Mouse (Mus musculus): ENCODE data around the gene Rasa3. TPM values are rescaled to one million over a fixed set of nuclear protein-coding genes. Genes with fewer than 3 reads are reported as not detected.

Gene Rasa3
- polyA plus RNA-seq, 1 experiment from 2014 or later: 20.9 TPM

- H3K9me3 ChIP-seq (ENCODE audit: control insufficient read depth, low read length): no peaks in the 10 kb centered on the region
- 65% methylated on average over 4 of the region's 4 CpGs for WGBS
- ATAC-seq (ENCODE audit: insufficient number of reproducible peaks, insufficient read depth, low FRiP score, low read depth): no peak
- H3K4me3 ChIP-seq (ENCODE audit: control insufficient read depth in 1 of 2, insufficient read depth in 1 of 2, low read depth in 1 of 2, low read length in 2 of 2): no peak overlapping the region
- H3K27ac ChIP-seq (replicated peaks in 1 of 2; ENCODE audit: control insufficient read depth in 1 of 2, insufficient read depth in 1 of 2, low read depth in 2 of 2, low read length in 2 of 2): peak overlapping the region; percentile 63 to 80; a peak in 3 of 4 replicates
- H3K27me3 ChIP-seq (ENCODE audit: control insufficient read depth, insufficient read depth, low read length): no peaks in the 10 kb centered on the region
- peak overlapping the region; percentile 45 for H3K9ac ChIP-seq (ENCODE audit: low read length)
- H3K4me1 ChIP-seq (ENCODE audit: control insufficient read depth in 2 of 2, insufficient read depth in 2 of 2, low read length in 2 of 2): peaks cover 59 to 62% of the 10 kb centered on the region in 2 experiments
- H3K36me3 ChIP-seq (ENCODE audit: control insufficient read depth, insufficient read depth, low read length): no peaks in the 10 kb centered on the region
- peak overlapping the region; percentile 14; the same call in 1 of the 2 replicates for H3K4me2 ChIP-seq (ENCODE audit: low read length)
These were observed 11.9 kb downstream of the Rasa3 start for GRCm38 (mm10) chr8:13665538-13665937.

GRCm38 (mm10) chr8:13664711-13665210 lies 12.6 kb downstream of the Rasa3 start:
- 0 out of 2 replicates have a peak overlapping the region, but pooled peaks have one; percentile 41 for H3K9ac ChIP-seq (ENCODE audit: low read length)
- H3K9me3 ChIP-seq (ENCODE audit: control insufficient read depth, low read length): no peaks in the 10 kb centered on the region
- peaks cover 56 to 59% of the 10 kb centered on the region in 2 experiments for H3K4me1 ChIP-seq (ENCODE audit: control insufficient read depth in 2 of 2, insufficient read depth in 2 of 2, low read length in 2 of 2)
- peak overlapping the region in 1 of 2 experiments; percentile 80; a peak in 3 of 4 replicates for H3K27ac ChIP-seq (replicated peaks in 1 of 2; ENCODE audit: control insufficient read depth in 1 of 2, insufficient read depth in 1 of 2, low read depth in 2 of 2, low read length in 2 of 2)
- WGBS: 78% methylated on average over 6 of the region's 6 CpGs
- H3K4me3 ChIP-seq (ENCODE audit: control insufficient read depth in 1 of 2, insufficient read depth in 1 of 2, low read depth in 1 of 2, low read length in 2 of 2): no peak overlapping the region
- no peaks in the 10 kb centered on the region for H3K36me3 ChIP-seq (ENCODE audit: control insufficient read depth, insufficient read depth, low read length)
- H3K4me2 ChIP-seq (ENCODE audit: low read length): no peak overlapping the region
- ATAC-seq (ENCODE audit: insufficient number of reproducible peaks, insufficient read depth, low FRiP score, low read depth): no peak
- no peaks in the 10 kb centered on the region for H3K27me3 ChIP-seq (ENCODE audit: control insufficient read depth, insufficient read depth, low read length)

- Histone ChIP-seq H3K4me2 (ENCODE audit: low read length) (no peak overlapping the region), H3K4me3 (ENCODE audit: control insufficient read depth in 1 of 2, insufficient read depth in 1 of 2, low read depth in 1 of 2, low read length in 2 of 2) (no peak overlapping the region), H3K4me1 (ENCODE audit: control insufficient read depth in 2 of 2, insufficient read depth in 2 of 2, low read length in 2 of 2) (peaks cover 31 to 34% of the 10 kb centered on the region in 2 experiments), H3K9me3 (ENCODE audit: control insufficient read depth, low read length) (no peaks in the 10 kb centered on the region), H3K9ac (ENCODE audit: low read length) (peak overlapping the region; percentile 11; the same call in 1 of the 2 replicates), H3K27ac (replicated peaks in 1 of 2; ENCODE audit: control insufficient read depth in 1 of 2, insufficient read depth in 1 of 2, low read depth in 2 of 2, low read length in 2 of 2) (no peak overlapping the region), H3K27me3 (ENCODE audit: control insufficient read depth, insufficient read depth, low read length) (no peaks in the 10 kb centered on the region), H3K36me3 (ENCODE audit: control insufficient read depth, insufficient read depth, low read length) (no peaks in the 10 kb centered on the region)
- 0 out of 2 replicates have a peak, but pooled peaks have one; percentile 7 for ATAC-seq (ENCODE audit: insufficient number of reproducible peaks, insufficient read depth, low FRiP score, low read depth)
- 65% methylated on average over 13 of the region's 13 CpGs for WGBS
These were observed 17.1 kb downstream of the Rasa3 start for GRCm38 (mm10) chr8:13660323-13660722.

GRCm38 (mm10) chr8:13657479-13657878 lies 19.9 kb downstream of the Rasa3 start:
- Histone ChIP-seq H3K27me3 (ENCODE audit: control insufficient read depth, insufficient read depth, low read length) (no peaks in the 10 kb centered on the region), H3K9me3 (ENCODE audit: control insufficient read depth, low read length) (no peaks in the 10 kb centered on the region), H3K27ac (replicated peaks in 1 of 2; ENCODE audit: control insufficient read depth in 1 of 2, insufficient read depth in 1 of 2, low read depth in 2 of 2, low read length in 2 of 2) (peak overlapping the region in 1 of 2 experiments; percentile 15; a peak in 1 of 4 replicates), H3K4me1 (ENCODE audit: control insufficient read depth in 2 of 2, insufficient read depth in 2 of 2, low read length in 2 of 2) (peaks cover 23 to 28% of the 10 kb centered on the region in 2 experiments), H3K9ac (ENCODE audit: low read length) (no peak overlapping the region), H3K4me3 (ENCODE audit: control insufficient read depth in 1 of 2, insufficient read depth in 1 of 2, low read depth in 1 of 2, low read length in 2 of 2) (no peak overlapping the region), H3K4me2 (ENCODE audit: low read length) (no peak overlapping the region), H3K36me3 (ENCODE audit: control insufficient read depth, insufficient read depth, low read length) (no peaks in the 10 kb centered on the region)
- no peak for ATAC-seq (ENCODE audit: insufficient number of reproducible peaks, insufficient read depth, low FRiP score, low read depth)
- 51% methylated on average over 12 of the region's 12 CpGs for WGBS

GRCm38 (mm10) chr8:13655033-13655351 lies 22.4 kb downstream of the Rasa3 start:
- Histone ChIP-seq H3K36me3 (ENCODE audit: control insufficient read depth, insufficient read depth, low read length) (no peaks in the 10 kb centered on the region), H3K4me3 (ENCODE audit: control insufficient read depth in 1 of 2, insufficient read depth in 1 of 2, low read depth in 1 of 2, low read length in 2 of 2) (no peak overlapping the region), H3K4me1 (ENCODE audit: control insufficient read depth in 2 of 2, insufficient read depth in 2 of 2, low read length in 2 of 2) (peaks cover 32 to 41% of the 10 kb centered on the region in 2 experiments), H3K27ac (replicated peaks in 1 of 2; ENCODE audit: control insufficient read depth in 1 of 2, insufficient read depth in 1 of 2, low read depth in 2 of 2, low read length in 2 of 2) (no peak overlapping the region), H3K27me3 (ENCODE audit: control insufficient read depth, insufficient read depth, low read length) (no peaks in the 10 kb centered on the region), H3K4me2 (ENCODE audit: low read length) (no peak overlapping the region), H3K9ac (ENCODE audit: low read length) (no peak overlapping the region), H3K9me3 (ENCODE audit: control insufficient read depth, low read length) (no peaks in the 10 kb centered on the region)
- WGBS: 88% methylated on average over 5 of the region's 5 CpGs
- ATAC-seq (ENCODE audit: insufficient number of reproducible peaks, insufficient read depth, low FRiP score, low read depth): no peak

GRCm38 (mm10) chr8:13654350-13655032 lies 22.9 kb downstream of the Rasa3 start:
- WGBS: 65% methylated on average over 11 of the region's 11 CpGs
- Histone ChIP-seq H3K9me3 (ENCODE audit: control insufficient read depth, low read length) (no peaks in the 10 kb centered on the region), H3K27me3 (ENCODE audit: control insufficient read depth, insufficient read depth, low read length) (no peaks in the 10 kb centered on the region), H3K27ac (replicated peaks in 1 of 2; ENCODE audit: control insufficient read depth in 1 of 2, insufficient read depth in 1 of 2, low read depth in 2 of 2, low read length in 2 of 2) (peak overlapping the region in 1 of 2 experiments; percentile 28; a peak in 1 of 4 replicates), H3K4me2 (ENCODE audit: low read length) (no peak overlapping the region), H3K9ac (ENCODE audit: low read length) (no peak overlapping the region), H3K4me3 (ENCODE audit: control insufficient read depth in 1 of 2, insufficient read depth in 1 of 2, low read depth in 1 of 2, low read length in 2 of 2) (no peak overlapping the region), H3K4me1 (ENCODE audit: control insufficient read depth in 2 of 2, insufficient read depth in 2 of 2, low read length in 2 of 2) (peaks cover 36 to 46% of the 10 kb centered on the region in 2 experiments), H3K36me3 (ENCODE audit: control insufficient read depth, insufficient read depth, low read length) (no peaks in the 10 kb centered on the region)
- no peak for ATAC-seq (ENCODE audit: insufficient number of reproducible peaks, insufficient read depth, low FRiP score, low read depth)

- peaks cover 41 to 57% of the 10 kb centered on the region in 2 experiments for H3K4me1 ChIP-seq (ENCODE audit: control insufficient read depth in 2 of 2, insufficient read depth in 2 of 2, low read length in 2 of 2)
- no peaks in the 10 kb centered on the region for H3K36me3 ChIP-seq (ENCODE audit: control insufficient read depth, insufficient read depth, low read length)
- peak overlapping the region in 1 of 2 experiments; percentile 62; a peak in 2 of 4 replicates for H3K27ac ChIP-seq (replicated peaks in 1 of 2; ENCODE audit: control insufficient read depth in 1 of 2, insufficient read depth in 1 of 2, low read depth in 2 of 2, low read length in 2 of 2)
- H3K9ac ChIP-seq (ENCODE audit: low read length): no peak overlapping the region
- H3K4me2 ChIP-seq (ENCODE audit: low read length): no peak overlapping the region
- no peaks in the 10 kb centered on the region for H3K27me3 ChIP-seq (ENCODE audit: control insufficient read depth, insufficient read depth, low read length)
- no peak for ATAC-seq (ENCODE audit: insufficient number of reproducible peaks, insufficient read depth, low FRiP score, low read depth)
- 79% methylated on average over 11 of the region's 11 CpGs for WGBS
- H3K9me3 ChIP-seq (ENCODE audit: control insufficient read depth, low read length): no peaks in the 10 kb centered on the region
- H3K4me3 ChIP-seq (ENCODE audit: control insufficient read depth in 1 of 2, insufficient read depth in 1 of 2, low read depth in 1 of 2, low read length in 2 of 2): no peak overlapping the region
These were observed 26.7 kb downstream of the Rasa3 start for GRCm38 (mm10) chr8:13650541-13651191.
